Mouse (Mus musculus): Measurements from ENCODE around the gene Phf23.

DNA sequence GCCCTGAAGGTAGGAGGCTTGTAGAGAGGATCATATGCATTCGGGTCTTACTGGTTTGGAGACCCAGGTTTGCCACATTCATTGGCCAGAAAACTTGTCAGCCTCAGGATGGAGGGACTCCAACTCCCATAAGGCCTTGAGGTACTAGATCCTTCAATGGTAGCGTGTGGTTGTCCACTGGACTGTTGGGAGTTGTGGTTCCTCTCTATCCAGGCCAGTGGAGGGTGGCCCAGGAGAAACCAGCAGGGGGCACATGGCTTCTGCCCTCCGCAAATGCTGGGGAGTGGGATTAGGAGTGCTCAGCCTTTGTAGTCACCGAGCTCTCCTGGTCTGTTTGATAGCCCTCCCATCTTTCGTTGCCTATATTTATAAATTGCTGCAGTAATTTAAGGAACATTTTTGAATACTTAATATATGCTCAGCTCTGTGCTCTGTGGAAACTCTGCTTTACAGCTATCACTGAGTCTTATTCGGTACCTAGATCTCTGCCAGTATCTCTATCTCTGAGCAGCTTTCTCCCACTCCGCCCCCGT is 25.2 kb downstream of the Phf23 start:
- TF ChIP-seq ZNF384 (IDR thresholded peaks at IDR 0.05; ENCODE audit: low read depth, low read length) = no peak
- TF ChIP-seq HCFC1 (IDR thresholded peaks at IDR 0.05; ENCODE audit: borderline replicate concordance, insufficient read depth, low read length) = peak; percentile 100
- peak; percentile 29; the same call in 1 of the 2 replicates for TF ChIP-seq CHD2 (IDR thresholded peaks at IDR 0.05; ENCODE audit: low read depth, low read length)
- no peak for TF ChIP-seq ZC3H11A (IDR thresholded peaks at IDR 0.05; ENCODE audit: borderline replicate concordance, low read depth, low read length)
- TF ChIP-seq MAFK (IDR thresholded peaks at IDR 0.05; ENCODE audit: insufficient read depth, low read depth, low read length) = no peak

Measured in ES-E14 (cell line).